Mouse (Mus musculus) E14TG2a.4 (cell line): ENCODE data around the gene Phf6.

Experiments used
- CTCF ChIP-seq: conservative IDR thresholded peaks from 2 replicates; pipeline ENCODE4 v1.5.1; 2014; ENCODE audit warnings: low read length
- NANOG ChIP-seq: IDR thresholded peaks from 2 replicates; pipeline ENCODE4 v1.6.1; 2014; ENCODE audit warnings: borderline replicate concordance, low read length, mixed read lengths
- POU5F1 ChIP-seq: IDR thresholded peaks from 2 replicates; pipeline ENCODE4 v1.6.1; 2014; ENCODE audit warnings: low read length, borderline replicate concordance

- TF ChIP-seq CTCF (no peak), POU5F1 (no peak), NANOG (no peak)
These were observed 33.4 kb downstream of the Phf6 start for GRCm38 (mm10) chrX:52945509-52945908.
